Mouse (Mus musculus) forebrain, embryonic 16.5 days (tissue): Measurements from ENCODE around the gene Ankrd44. TPM values are rescaled to one million over a fixed set of nuclear protein-coding genes. Genes with fewer than 3 reads are reported as not detected.

Source experiments
- ATAC-seq: fragments of 200-750 bp; cut with Nextera tagmentation; 2 replicates; pipeline ENCODE4 v1.8.0; 2017; ENCODE audit warnings: mild to moderate bottlenecking, moderate library complexity
- H3K27ac ChIP-seq: fragments of 300-500 bp; sonication (generic); 2 replicates; pipeline ENCODE4 v1.5.1; 2014; ENCODE audit warnings: low read length, control low read depth
- H3K27me3 ChIP-seq: fragments of 300-500 bp; sonication (generic); replicated peaks from 2 replicates; pipeline ENCODE4 v1.6.1; 2014; ENCODE audit warnings: low read length; ENCODE audit not compliant: control insufficient read depth, insufficient read depth
- H3K36me3 ChIP-seq: fragments of 300-500 bp; sonication (generic); 2 replicates; pipeline ENCODE4 v1.6.1; 2014; ENCODE audit not compliant: control insufficient read depth, insufficient read depth
- H3K4me1 ChIP-seq: fragments of 300-500 bp; sonication (generic); replicated peaks from 2 replicates; pipeline ENCODE4 v1.6.1; 2014; ENCODE audit warnings: low read length; ENCODE audit not compliant: control insufficient read depth, insufficient read depth
- H3K4me2 ChIP-seq: fragments of 300-500 bp; sonication (generic); 2 replicates; pipeline ENCODE4 v1.6.1; 2014; ENCODE audit warnings: mild to moderate bottlenecking, low read length, control low read depth
- H3K4me3 ChIP-seq: fragments of 300-500 bp; sonication (generic); replicated peaks from 2 replicates; pipeline ENCODE4 v1.5.1; 2014; ENCODE audit warnings: mild to moderate bottlenecking, low read length, control low read depth
- H3K9ac ChIP-seq: fragments of 300-500 bp; sonication (generic); replicated peaks from 2 replicates; pipeline ENCODE4 v1.6.1; 2014; ENCODE audit warnings: low read depth, low read length, control low read depth
- H3K9me3 ChIP-seq: fragments of 300-500 bp; sonication (generic); 2 replicates; pipeline ENCODE4 v1.6.1; 2016; ENCODE audit warnings: low read length; ENCODE audit not compliant: control insufficient read depth
- WGBS: fragments of 180-500 bp; shearing (Covaris S2); extraction: QIAGEN DNeasy Blood & Tissue Kit; methylation state at CpG from one replicate; pipeline ENCODE4 v1.1.7; 2014; 5-methylcytosine and 5-hydroxymethylcytosine counted together
- polyA plus RNA-seq: library from polyadenylated mRNA; unstranded; fragments of >200 nt; fragmentation: Nextera tagmentation; extraction: Ambion mirVana; gene quantifications from 2 replicates; pipeline ENCODE4 v1.2.1, GENCODE M21; 2015

Gene Ankrd44
- polyA plus RNA-seq, 1 experiment from 2014 or later: 28.2 TPM

- no peaks in the 10 kb centered on the region for H3K27me3 ChIP-seq
- no peaks in the 10 kb centered on the region for H3K36me3 ChIP-seq
- ATAC-seq: no peak
- WGBS: 82% methylated on average over 4 of the region's 4 CpGs
- no peak overlapping the region for H3K9ac ChIP-seq
- no peak overlapping the region for H3K27ac ChIP-seq
- no peak overlapping the region; the same call in 1 of the 2 replicates for H3K4me3 ChIP-seq
- H3K9me3 ChIP-seq: no peaks in the 10 kb centered on the region
- H3K4me1 ChIP-seq: peaks cover 27% of the 10 kb centered on the region
- H3K4me2 ChIP-seq: peak overlapping the region; percentile 83
These were observed 1.9 kb downstream of the Ankrd44 start for GRCm38 (mm10) chr1:54924309-54924685.

DNA sequence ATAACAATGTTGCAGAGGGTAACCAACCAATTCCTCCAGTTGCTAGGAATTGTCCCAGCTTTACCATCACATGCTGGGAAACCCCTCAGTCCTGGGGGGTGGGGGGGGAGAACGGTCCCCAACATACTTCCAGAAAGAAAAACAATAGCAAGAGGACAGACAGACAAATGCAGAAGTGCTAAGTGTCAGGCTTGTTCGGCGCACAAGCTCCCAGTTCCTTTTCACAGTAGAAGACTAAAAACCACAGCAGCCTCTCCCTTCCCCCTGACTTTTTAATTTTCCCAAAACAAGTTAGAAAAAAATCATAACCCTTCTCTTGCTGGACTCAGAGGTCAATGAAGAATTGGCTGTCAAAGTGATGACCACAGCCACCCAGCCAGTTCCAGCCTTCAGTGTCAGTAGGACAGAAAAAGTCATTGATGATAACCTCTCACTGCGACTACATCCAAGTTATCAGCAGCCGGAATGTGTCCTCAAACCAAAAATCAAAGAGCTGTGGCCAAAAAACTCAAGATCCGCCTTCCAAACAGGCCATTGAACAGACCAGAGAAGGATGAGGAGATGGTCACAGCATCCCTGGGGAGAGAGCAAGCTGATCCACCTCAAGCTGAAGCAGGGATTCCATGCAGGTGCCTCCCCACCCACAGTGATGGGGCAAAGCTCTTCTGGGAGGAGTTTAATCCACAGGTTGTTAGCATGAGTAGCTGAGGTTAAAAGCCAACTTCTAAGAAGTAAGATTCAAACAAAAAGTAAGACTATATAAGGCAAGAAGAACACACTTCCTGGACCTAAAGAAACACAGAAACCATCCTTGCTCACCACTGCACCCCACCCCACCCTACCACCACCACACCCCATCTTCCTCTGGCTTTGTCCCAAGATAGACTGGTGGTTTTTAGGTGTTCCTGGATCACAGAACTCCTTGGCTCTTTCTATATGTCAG, 2.5 kb downstream of the Ankrd44 start:
- ATAC-seq: no peak
- Histone ChIP-seq H3K4me1 (peaks cover 27% of the 10 kb centered on the region), H3K27ac (no peak overlapping the region), H3K9me3 (no peaks in the 10 kb centered on the region), H3K4me2 (no peak overlapping the region), H3K27me3 (no peaks in the 10 kb centered on the region), H3K4me3 (no peak overlapping the region), H3K36me3 (no peaks in the 10 kb centered on the region), H3K9ac (no peak overlapping the region)
- WGBS: 87% methylated on average over 6 of the region's 6 CpGs

- no peaks in the 10 kb centered on the region for H3K27me3 ChIP-seq
- H3K4me1 ChIP-seq: peaks cover 27% of the 10 kb centered on the region
- 62% methylated on average over 8 of the region's 8 CpGs for WGBS
- no peak overlapping the region; the same call in 1 of the 2 replicates for H3K27ac ChIP-seq
- peak overlapping the region; percentile 6; the same call in 1 of the 2 replicates for H3K4me2 ChIP-seq
- H3K9ac ChIP-seq: no peak overlapping the region
- no peak overlapping the region for H3K4me3 ChIP-seq
- H3K9me3 ChIP-seq: no peaks in the 10 kb centered on the region
- H3K36me3 ChIP-seq: no peaks in the 10 kb centered on the region
- ATAC-seq: no peak
These were observed 3.5 kb downstream of the Ankrd44 start for GRCm38 (mm10) chr1:54922707-54923106.

- Histone ChIP-seq H3K27me3 (no peaks in the 10 kb centered on the region), H3K4me2 (no peak overlapping the region), H3K4me3 (no peak overlapping the region), H3K9me3 (no peaks in the 10 kb centered on the region), H3K36me3 (no peaks in the 10 kb centered on the region), H3K9ac (no peak overlapping the region), H3K27ac (no peak overlapping the region; the same call in 1 of the 2 replicates), H3K4me1 (peaks cover 27% of the 10 kb centered on the region)
- WGBS: 79% methylated on average over 12 of the region's 12 CpGs
- no peak for ATAC-seq
These were observed 4.1 kb downstream of the Ankrd44 start for GRCm38 (mm10) chr1:54922025-54922574.

DNA sequence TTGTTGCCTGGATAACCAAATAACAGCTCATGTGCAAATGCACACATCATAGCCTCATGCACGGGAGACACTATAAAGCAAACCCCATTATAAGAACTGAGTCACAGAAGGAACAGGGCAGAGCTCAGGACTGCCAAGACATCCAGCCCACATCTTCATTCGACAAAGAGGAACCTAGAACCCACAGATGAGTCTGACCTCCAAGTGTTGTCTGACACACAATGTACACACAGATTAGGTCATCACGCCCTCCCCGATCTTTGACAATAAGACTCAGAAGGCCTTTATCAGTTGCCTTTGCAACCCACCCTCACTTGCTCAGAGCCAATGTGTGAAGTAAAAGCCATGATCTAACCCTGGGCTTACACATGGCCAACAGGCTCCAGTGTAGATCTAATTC, 6.1 kb downstream of the Ankrd44 start:
- Histone ChIP-seq H3K27me3 (no peaks in the 10 kb centered on the region), H3K27ac (no peak overlapping the region), H3K4me3 (no peak overlapping the region), H3K4me2 (no peak overlapping the region), H3K36me3 (no peaks in the 10 kb centered on the region), H3K9me3 (no peaks in the 10 kb centered on the region), H3K4me1 (peaks cover 20% of the 10 kb centered on the region), H3K9ac (no peak overlapping the region)
- ATAC-seq: no peak
- 95% methylated on average over 4 of the region's 4 CpGs for WGBS

DNA sequence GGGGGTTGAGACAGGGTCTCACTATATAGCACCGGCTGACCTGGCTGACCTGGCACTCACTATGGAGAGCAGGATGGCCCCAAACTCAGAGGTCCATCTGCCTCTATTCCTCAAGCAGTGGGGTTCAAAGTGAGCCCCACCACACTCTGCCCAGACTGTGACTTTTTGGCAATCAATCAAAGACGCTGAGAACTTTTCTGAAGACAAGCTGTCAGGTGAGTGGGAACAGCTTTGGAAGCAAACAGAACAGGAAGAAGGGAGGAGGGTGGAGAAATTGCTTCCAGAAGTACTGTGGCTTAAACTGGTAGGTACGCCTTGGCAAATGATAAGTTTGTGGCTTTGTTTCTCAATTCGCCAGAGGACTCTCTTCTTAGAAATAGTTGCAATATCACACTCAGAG, 9.7 kb downstream of the Ankrd44 start:
- Histone ChIP-seq H3K27me3 (no peaks in the 10 kb centered on the region), H3K4me1 (no peaks in the 10 kb centered on the region), H3K4me3 (no peak overlapping the region), H3K36me3 (no peaks in the 10 kb centered on the region), H3K27ac (no peak overlapping the region), H3K4me2 (no peak overlapping the region), H3K9me3 (no peaks in the 10 kb centered on the region), H3K9ac (no peak overlapping the region)
- WGBS: 82% methylated on average over 4 of the region's 4 CpGs
- no peak for ATAC-seq

DNA sequence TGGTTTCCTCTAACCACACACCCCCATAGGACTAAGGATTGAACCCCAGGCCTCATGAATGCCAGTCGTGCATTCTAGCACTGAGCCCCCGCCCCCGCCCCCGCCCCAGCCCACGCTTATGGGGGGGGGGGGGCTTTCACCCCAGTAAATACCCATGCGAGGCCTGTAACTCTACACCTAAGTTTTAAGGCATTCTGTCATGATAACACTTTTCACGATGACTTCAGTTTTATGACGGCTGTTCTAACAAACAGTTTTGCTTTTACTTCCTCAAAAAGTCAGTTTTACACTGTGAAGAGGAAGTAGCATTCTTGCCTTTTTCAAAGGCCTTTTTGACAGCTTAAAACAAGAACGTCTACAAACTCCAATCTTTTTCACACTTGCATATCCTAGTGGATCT, 11.8 kb downstream of the Ankrd44 start:
- Histone ChIP-seq H3K4me3 (no peak overlapping the region), H3K9ac (no peak overlapping the region), H3K27me3 (no peaks in the 10 kb centered on the region), H3K4me1 (no peaks in the 10 kb centered on the region), H3K36me3 (no peaks in the 10 kb centered on the region), H3K27ac (no peak overlapping the region), H3K4me2 (no peak overlapping the region), H3K9me3 (no peaks in the 10 kb centered on the region)
- ATAC-seq: no peak
- WGBS: 61% methylated on average over 9 of the region's 9 CpGs

DNA sequence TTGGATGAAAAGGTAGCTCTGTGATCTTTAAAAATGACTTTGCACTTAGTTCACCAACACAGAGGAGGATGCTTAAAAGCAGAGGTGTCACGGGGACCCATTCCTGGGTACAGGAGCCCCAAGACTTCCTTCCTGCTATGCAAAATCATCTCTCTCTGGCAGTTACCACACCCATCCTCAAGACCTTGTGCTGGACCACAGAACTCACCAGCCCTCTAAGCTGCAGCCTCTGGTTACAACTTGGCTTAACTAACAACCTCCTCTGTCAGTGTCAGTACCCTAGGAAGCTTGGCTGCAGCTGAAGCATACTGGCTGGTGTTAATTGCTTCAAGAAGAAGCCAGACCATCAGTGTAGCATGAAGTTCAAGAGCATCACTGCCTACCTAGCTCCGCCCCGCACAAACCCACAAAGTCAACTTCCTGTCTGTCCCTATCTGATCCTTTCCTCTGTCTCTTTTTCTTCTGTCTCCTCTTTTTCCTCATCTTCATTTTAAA, 12.8 kb downstream of the Ankrd44 start:
- WGBS: 95% methylated on average over 3 of the region's 3 CpGs
- Histone ChIP-seq H3K27me3 (no peaks in the 10 kb centered on the region), H3K9me3 (no peaks in the 10 kb centered on the region), H3K36me3 (no peaks in the 10 kb centered on the region), H3K4me2 (no peak overlapping the region), H3K4me1 (no peaks in the 10 kb centered on the region), H3K9ac (no peak overlapping the region), H3K27ac (no peak overlapping the region), H3K4me3 (no peak overlapping the region)
- no peak for ATAC-seq

- no peak overlapping the region for H3K9ac ChIP-seq
- no peak overlapping the region for H3K4me3 ChIP-seq
- H3K4me2 ChIP-seq: no peak overlapping the region
- no peaks in the 10 kb centered on the region for H3K9me3 ChIP-seq
- H3K27me3 ChIP-seq: no peaks in the 10 kb centered on the region
- H3K4me1 ChIP-seq: no peaks in the 10 kb centered on the region
- no peaks in the 10 kb centered on the region for H3K36me3 ChIP-seq
- no peak for ATAC-seq
- H3K27ac ChIP-seq: no peak overlapping the region
These were observed 13.2 kb downstream of the Ankrd44 start for GRCm38 (mm10) chr1:54913063-54913335.
